Mouse (Mus musculus) kidney, postnatal 0 days (tissue): Measurements from ENCODE around the gene Cfh. TPM values are rescaled to one million over a fixed set of nuclear protein-coding genes. Genes with fewer than 3 reads are reported as not detected.
"Not testable (repeated sequence)": the region's sequence is repeated elsewhere in the genome, so short reads cannot be mapped to it uniquely, and the experiment has no call there.

Experiments
- ATAC-seq: fragments of 200-750 bp; cut with Nextera tagmentation; replicated peaks from 2 replicates; pipeline ENCODE4 v1.8.0; 2017; ENCODE audit warnings: low read depth, moderate number of reproducible peaks, moderate TSS enrichment, moderate library complexity; ENCODE audit not compliant: low FRiP score
- DNase-seq: peaks from one replicate; pipeline ENCODE4 v3.0.0-alpha.2; 2016; ENCODE audit warnings: low spot score
- H3K27ac ChIP-seq: fragments of 300-500 bp; sonication (generic); 2 replicates; pipeline ENCODE4 v1.5.1; 2014; ENCODE audit warnings: mild to moderate bottlenecking
- H3K27me3 ChIP-seq: fragments of 300-500 bp; sonication (generic); 2 replicates; pipeline ENCODE4 v1.6.1; 2014; ENCODE audit warnings: low read length, mixed read lengths; ENCODE audit not compliant: insufficient read depth
- H3K36me3 ChIP-seq: fragments of 300-500 bp; sonication (generic); 2 replicates; pipeline ENCODE4 v1.6.1; 2014; ENCODE audit warnings: low read length, mixed read lengths; ENCODE audit not compliant: insufficient read depth
- H3K4me1 ChIP-seq: fragments of 300-500 bp; sonication (generic); replicated peaks from 2 replicates; pipeline ENCODE4 v1.6.1; 2014; ENCODE audit warnings: antibody characterized with exemption, low read length, mixed read lengths; ENCODE audit not compliant: insufficient read depth
- H3K4me2 ChIP-seq: fragments of 300-500 bp; sonication (generic); 2 replicates; pipeline ENCODE4 v1.6.1; 2014; ENCODE audit warnings: mild to moderate bottlenecking, low read length, moderate library complexity, mixed read lengths
- H3K4me3 ChIP-seq: fragments of 300-500 bp; sonication (generic); replicated peaks from 2 replicates; pipeline ENCODE4 v1.5.1; 2014; ENCODE audit warnings: low read depth, low read length
- H3K9ac ChIP-seq: fragments of 300-500 bp; sonication (generic); 2 replicates; pipeline ENCODE4 v1.6.1; 2014; ENCODE audit warnings: low read depth, low read length
- H3K9me3 ChIP-seq: fragments of 300-500 bp; sonication (generic); replicated peaks from 2 replicates; pipeline ENCODE4 v1.6.1; 2016; ENCODE audit warnings: low read length, inconsistent platforms, mixed read lengths
- CTCF ChIP-seq: IDR thresholded peaks from 2 replicates; pipeline ENCODE4 v1.5.1; 2016; ENCODE audit warnings: antibody characterized with exemption, low read depth, mild to moderate bottlenecking, moderate library complexity
- WGBS: fragments of 180-500 bp; shearing (Covaris S2); extraction: QIAGEN DNeasy Blood & Tissue Kit; methylation state at CpG from one replicate; pipeline ENCODE4 v1.1.7; 2014; 5-methylcytosine and 5-hydroxymethylcytosine counted together
- polyA plus RNA-seq: library from polyadenylated mRNA; unstranded; fragments of >200 nt; fragmentation: Nextera tagmentation; extraction: Ambion mirVana; gene quantifications from 2 replicates; pipeline ENCODE4 v1.2.1, GENCODE M21; 2015

The Cfh gene
- polyA plus RNA-seq = 200 and 205 TPM in 2 replicates

- not testable (repeated sequence) for H3K4me1 ChIP-seq, H3K27me3 ChIP-seq, H3K9me3 ChIP-seq, H3K9ac ChIP-seq, DNase-seq, H3K36me3 ChIP-seq, ATAC-seq
- Histone ChIP-seq H3K4me3 (peak within 1 kb of the TSS; percentile 36; the same call in 1 of the 2 replicates), H3K4me2 (peak within 1 kb of the TSS; percentile 13; the same call in 1 of the 2 replicates), H3K27ac (peak within 1 kb of the TSS; percentile 60; the same call in 1 of the 2 replicates)
These were observed at the start of gene Cfh for GRCm38 (mm10) chr1:140183664-140184063. Gene Cfh (minus strand): TSS chr1:140183764.

DNA sequence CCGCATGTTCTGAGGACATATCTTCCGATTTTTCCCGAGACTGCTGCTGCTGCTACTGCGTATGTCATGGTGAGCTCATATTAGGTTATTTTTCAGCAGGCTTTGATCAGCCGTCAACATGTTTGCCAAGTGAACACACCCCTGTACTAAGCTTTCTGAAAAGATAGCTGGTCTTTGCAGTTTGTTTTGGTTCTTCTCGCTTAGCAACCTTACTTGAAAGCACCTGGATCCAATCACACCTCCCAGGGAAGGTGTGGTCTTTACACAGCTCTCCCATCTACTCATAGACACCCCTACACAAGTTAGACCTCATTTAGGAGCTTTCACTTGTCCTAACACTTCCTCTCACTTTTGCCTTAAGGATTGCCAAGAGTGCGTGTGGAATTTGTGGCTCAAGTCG is 43.1 kb upstream of the Cfh start:
- no peak overlapping the region for H3K4me3 ChIP-seq
- WGBS = 79% methylated on average over 8 of the region's 8 CpGs
- no peak overlapping the region for H3K27ac ChIP-seq
- no peaks in the 10 kb centered on the region for H3K9me3 ChIP-seq
- no peak overlapping the region for H3K9ac ChIP-seq
- H3K36me3 ChIP-seq = no peaks in the 10 kb centered on the region
- no peaks in the 10 kb centered on the region for H3K4me1 ChIP-seq
- no peaks in the 10 kb centered on the region for H3K27me3 ChIP-seq
- no peak for ATAC-seq
- TF ChIP-seq CTCF = no peak
- H3K4me2 ChIP-seq = no peak overlapping the region
- no peak for DNase-seq

- Histone ChIP-seq H3K4me3 (no peak overlapping the region), H3K4me1 (no peaks in the 10 kb centered on the region), H3K36me3 (no peaks in the 10 kb centered on the region), H3K9me3 (no peaks in the 10 kb centered on the region), H3K27me3 (no peaks in the 10 kb centered on the region), H3K4me2 (no peak overlapping the region), H3K27ac (no peak overlapping the region), H3K9ac (no peak overlapping the region)
- no peak for TF ChIP-seq CTCF
- WGBS = 44% methylated on average over 3 of the region's 3 CpGs
- DNase-seq = no peak
- ATAC-seq = no peak; the same call in 1 of the 2 replicates
These were observed 41.7 kb upstream of the Cfh start for GRCm38 (mm10) chr1:140225221-140225620.

DNA sequence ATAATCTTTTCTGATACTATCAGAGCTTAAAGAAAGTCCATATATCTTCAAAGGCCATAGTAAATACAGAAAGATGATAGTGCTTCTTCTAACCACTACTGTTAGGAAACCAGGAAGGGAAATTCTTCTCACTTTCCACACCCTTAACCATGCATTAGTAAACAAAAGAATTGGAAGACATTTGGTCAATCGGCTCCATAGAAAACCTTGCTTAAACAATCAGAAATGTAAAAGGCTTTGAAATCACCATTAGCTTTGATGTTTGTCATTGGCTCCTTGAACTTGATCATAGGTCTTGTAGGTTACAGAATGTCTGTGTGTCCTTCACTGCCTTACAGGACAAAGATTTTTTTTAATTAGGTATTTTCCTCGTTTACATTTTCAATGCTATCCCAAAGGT is 21.8 kb upstream of the Cfh start:
- 80% methylated on average over 2 of the region's 2 CpGs for WGBS
- DNase-seq = no peak

GRCm38 (mm10) chr1:140188500-140188899 is 4.9 kb upstream of the Cfh start:
- not testable (repeated sequence) for H3K27ac ChIP-seq, H3K27me3 ChIP-seq, H3K36me3 ChIP-seq, H3K4me2 ChIP-seq, ATAC-seq, H3K9me3 ChIP-seq, DNase-seq, H3K4me1 ChIP-seq, H3K9ac ChIP-seq, H3K4me3 ChIP-seq
- 96% methylated on average over 2 of the region's 2 CpGs for WGBS

More for the DNA sequence above, 21.8 kb upstream of the Cfh start:
- Histone ChIP-seq H3K27me3 (no peaks in the 10 kb centered on the region), H3K4me2 (no peak overlapping the region), H3K27ac (no peak overlapping the region), H3K36me3 (no peaks in the 10 kb centered on the region), H3K4me3 (no peak overlapping the region), H3K9me3 (no peaks in the 10 kb centered on the region), H3K9ac (no peak overlapping the region), H3K4me1 (no peaks in the 10 kb centered on the region)
- TF ChIP-seq CTCF = no peak
- ATAC-seq = no peak

GRCm38 (mm10) chr1:140183208-140183607 is 356 bp downstream of the Cfh start:
- H3K4me2 ChIP-seq = peak overlapping the region; percentile 13; the same call in 1 of the 2 replicates
- H3K9me3 ChIP-seq = no peaks in the 10 kb centered on the region
- no peak overlapping the region for H3K9ac ChIP-seq
- H3K27me3 ChIP-seq = no peaks in the 10 kb centered on the region
- no peaks in the 10 kb centered on the region for H3K4me1 ChIP-seq
- no peaks in the 10 kb centered on the region for H3K36me3 ChIP-seq
- DNase-seq = peak; percentile 91
- H3K27ac ChIP-seq = peak overlapping the region; percentile 60; the same call in 1 of the 2 replicates
- no peak for TF ChIP-seq CTCF
- peak overlapping the region; percentile 36; the same call in 1 of the 2 replicates for H3K4me3 ChIP-seq
- ATAC-seq = peak; percentile 52; the same call in 1 of the 2 replicates
- WGBS = 19% methylated on average over 2 of the region's 2 CpGs

DNA sequence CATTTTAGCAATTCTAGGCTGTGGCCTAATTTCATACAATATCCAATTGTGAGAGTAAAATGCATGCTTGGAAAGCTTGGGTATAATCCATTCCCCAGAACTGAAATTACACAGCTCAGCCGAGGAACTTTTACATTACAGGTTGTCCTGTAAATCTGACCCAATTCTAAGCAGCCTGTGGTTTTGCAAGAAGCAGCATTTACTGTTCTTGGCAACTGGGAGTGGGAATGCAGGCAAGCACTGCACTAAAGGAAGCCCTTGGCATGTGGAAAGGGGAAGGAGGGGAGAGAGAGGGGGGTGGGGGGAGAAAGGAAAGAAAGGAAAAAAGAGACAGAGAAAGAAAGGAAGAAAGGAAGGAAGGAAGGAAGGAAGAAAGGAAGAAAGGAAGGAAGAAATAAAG is 3.4 kb downstream of the Cfh start:
- no peak overlapping the region for H3K4me3 ChIP-seq
- WGBS = 54% methylated on average over 1 of the region's 1 CpGs
- DNase-seq = peak; percentile 24
- no peaks in the 10 kb centered on the region for H3K36me3 ChIP-seq
- H3K27me3 ChIP-seq = no peaks in the 10 kb centered on the region
- TF ChIP-seq CTCF = no peak
- no peaks in the 10 kb centered on the region for H3K4me1 ChIP-seq
- no peak overlapping the region for H3K27ac ChIP-seq
- H3K9me3 ChIP-seq = no peaks in the 10 kb centered on the region
- H3K9ac ChIP-seq = no peak overlapping the region
- ATAC-seq = no peak
- H3K4me2 ChIP-seq = peak overlapping the region; percentile 11; the same call in 1 of the 2 replicates
